ENCODE assay signal across 8 mouse cellular contexts in the genomic region with DNA sequence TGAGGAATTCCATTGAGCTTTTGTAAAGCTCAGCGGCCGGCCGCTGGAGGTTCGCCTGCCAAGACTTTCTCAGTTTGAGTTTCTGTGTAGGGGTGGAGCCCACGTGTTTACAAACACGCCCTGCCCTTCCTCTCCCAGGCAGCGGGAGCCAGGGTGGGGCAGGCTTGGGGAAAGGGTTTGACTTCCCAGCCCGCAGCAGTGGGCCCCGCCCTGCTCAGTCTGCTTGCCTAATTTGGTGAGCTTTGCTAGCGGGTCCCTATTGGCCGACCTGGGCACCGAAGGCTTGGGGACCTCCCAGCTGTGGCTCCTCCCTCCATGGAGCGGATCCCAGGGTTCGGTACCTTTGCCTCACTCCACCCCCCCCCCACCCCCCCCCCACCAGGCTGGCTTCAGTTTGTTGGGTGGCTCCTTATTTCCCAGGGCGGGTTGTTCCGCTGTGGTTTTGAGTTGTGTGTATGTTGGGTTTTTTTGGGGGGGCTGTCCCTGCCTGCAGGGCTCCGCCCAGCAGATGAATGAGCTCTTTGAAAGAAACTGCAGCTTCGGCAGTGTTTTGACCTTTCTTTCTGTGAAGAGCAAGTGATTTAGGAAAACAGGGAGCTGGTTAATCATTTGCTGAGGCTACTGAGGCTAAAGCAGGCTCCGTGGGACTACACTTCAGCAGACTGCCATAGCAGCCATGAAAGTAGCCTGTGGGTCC. TPM values are rescaled to one million over a fixed set of nuclear protein-coding genes. Genes with fewer than 3 reads are reported as not detected.
DNase-seq lines count a peak whose midpoint lies in the region; ATAC-seq and TF ChIP-seq lines count a peak whose summit lies in the region.

No protein-coding gene starts in this region.

- H3K36me3 ChIP-seq in embryonic facial prominence, embryonic 15.5 days, result peaks cover 17% of the 10 kb centered on the region
- H3K36me3 ChIP-seq in heart, embryonic 10.5 days, result peaks cover 23% of the 10 kb centered on the region
- peaks cover 22% of the 10 kb centered on the region for H3K36me3 ChIP-seq in liver, embryonic 15.5 days (replicated peaks)
- H3K36me3 ChIP-seq in stomach, postnatal 0 days (ENCODE audit: control insufficient read depth, insufficient read depth, low read length), result no peaks in the 10 kb centered on the region

- no peak overlapping the region for H3K9ac ChIP-seq in embryonic facial prominence, embryonic 15.5 days
- H3K9ac ChIP-seq in liver, embryonic 15.5 days, result peak overlapping the region; percentile 70
- H3K9ac ChIP-seq in stomach, postnatal 0 days (ENCODE audit: low read length), result peak overlapping the region; percentile 53

- peak; percentile 96 for ATAC-seq in embryonic facial prominence, embryonic 15.5 days (ENCODE audit: insufficient number of reproducible peaks, low FRiP score, low TSS enrichment, low read depth)
- ATAC-seq in liver, embryonic 15.5 days (ENCODE audit: insufficient read depth), result peak; percentile 96
- ATAC-seq in stomach, postnatal 0 days (ENCODE audit: low FRiP score, low TSS enrichment), result peak; percentile 96

- no peaks in the 10 kb centered on the region for H3K9me3 ChIP-seq in embryonic facial prominence, embryonic 15.5 days (replicated peaks)
- H3K9me3 ChIP-seq in heart, embryonic 10.5 days, result no peaks in the 10 kb centered on the region
- H3K9me3 ChIP-seq in liver, embryonic 15.5 days (replicated peaks), result no peaks in the 10 kb centered on the region
- H3K9me3 ChIP-seq in stomach, postnatal 0 days (ENCODE audit: control insufficient read depth, low read length), result no peaks in the 10 kb centered on the region

- TF ChIP-seq EP300 in stomach, postnatal 0 days (optimal IDR thresholded peaks at IDR 0.05), result no peak

- no peaks in the 10 kb centered on the region for H3K27me3 ChIP-seq in embryonic facial prominence, embryonic 15.5 days
- no peaks in the 10 kb centered on the region for H3K27me3 ChIP-seq in heart, embryonic 10.5 days (ENCODE audit: insufficient read depth, poor library complexity, severe bottlenecking)
- no peaks in the 10 kb centered on the region for H3K27me3 ChIP-seq in liver, embryonic 15.5 days
- H3K27me3 ChIP-seq in stomach, postnatal 0 days (ENCODE audit: control insufficient read depth, insufficient read depth, low read length), result no peaks in the 10 kb centered on the region

- H3K4me1 ChIP-seq in embryonic facial prominence, embryonic 15.5 days, result peaks cover 85% of the 10 kb centered on the region
- peaks cover 74% of the 10 kb centered on the region for H3K4me1 ChIP-seq in heart, embryonic 10.5 days
- H3K4me1 ChIP-seq in liver, embryonic 15.5 days (replicated peaks), result peaks cover 73% of the 10 kb centered on the region
- H3K4me1 ChIP-seq in stomach, postnatal 0 days (replicated peaks; ENCODE audit: control insufficient read depth, insufficient read depth), result peaks cover 20% of the 10 kb centered on the region

- peak overlapping the region; percentile 66 for H3K4me2 ChIP-seq in embryonic facial prominence, embryonic 15.5 days (replicated peaks)
- peak overlapping the region; percentile 95 for H3K4me2 ChIP-seq in liver, embryonic 15.5 days
- H3K4me2 ChIP-seq in stomach, postnatal 0 days (replicated peaks; ENCODE audit: low read depth), result peak overlapping the region; percentile 60

- H3K4me3 ChIP-seq in embryonic facial prominence, embryonic 15.5 days (replicated peaks), result peak overlapping the region; percentile 35
- H3K4me3 ChIP-seq in heart, embryonic 10.5 days, result peak overlapping the region; percentile 59
- H3K4me3 ChIP-seq in liver, embryonic 15.5 days (replicated peaks), result peak overlapping the region; percentile 55
- peak overlapping the region; percentile 30; the same call in 1 of the 2 replicates for H3K4me3 ChIP-seq in stomach, postnatal 0 days (ENCODE audit: low read depth, low read length)

- peak overlapping the region; percentile 96 for H3K27ac ChIP-seq in embryonic facial prominence, embryonic 15.5 days (replicated peaks)
- H3K27ac ChIP-seq in heart, embryonic 10.5 days, result peak overlapping the region; percentile 93
- peak overlapping the region; percentile 93 for H3K27ac ChIP-seq in liver, embryonic 15.5 days (replicated peaks)
- H3K27ac ChIP-seq in stomach, postnatal 0 days (replicated peaks), result peak overlapping the region; percentile 97

- under 1% methylated on average over 19 of the region's 19 CpGs for WGBS in embryonic facial prominence, embryonic 15.5 days
- WGBS in heart, embryonic 10.5 days, result 1% methylated on average over 19 of the region's 19 CpGs
- under 1% methylated on average over 19 of the region's 19 CpGs for WGBS in liver, embryonic 15.5 days (ENCODE audit: insufficient replicate concordance)
- WGBS in stomach, postnatal 0 days, result under 1% methylated on average over 18 of the region's 19 CpGs

- peak; percentile 98 for DNase-seq in CD4-positive helper T cell, adult 2 months (ENCODE audit: low read depth, low spot score)
- DNase-seq in adrenal gland, postnatal 10 days, result peak; percentile 95
- DNase-seq in heart, embryonic 10.5 days (ENCODE audit: low spot score), result peak; percentile 99
- peak; percentile 99 for DNase-seq in kidney, adult 9 months
- peak; percentile 74 to 81 for DNase-seq in natural killer cell, adult 2 months (ENCODE audit: low spot score in 2 of 2)
- peak; percentile 97 for DNase-seq in stomach, postnatal 0 days (ENCODE audit: low spot score)

- TF ChIP-seq CTCF in stomach, postnatal 0 days (IDR thresholded peaks at IDR 0.05; ENCODE audit: low read depth), result peak; percentile 8; the same call in 1 of the 2 replicates

RNA-seq across cellular contexts. Expression of gene Ap5z1, which starts 23.1 kb away (rescaled TPM):
- 10 to 100 TPM; 14.0 to 18.9 TPM for total RNA-seq in adrenal gland, postnatal 10 days (2021)
- polyA plus RNA-seq in embryonic facial prominence, embryonic 15.5 days (2015; fragmentation: Nextera tagmentation; extraction: Ambion mirVana), result 9.9 and 11.8 TPM in 2 replicates
- polyA plus RNA-seq in heart, embryonic 10.5 days (2016; fragmentation: Nextera tagmentation; extraction: Ambion mirVana), result 8.7 and 11.1 TPM in 2 replicates
- 4.2 and 5.6 TPM in 2 replicates for polyA plus RNA-seq in liver, embryonic 15.5 days (2015; fragmentation: Nextera tagmentation; extraction: Ambion mirVana)
- 4.2 and 5.0 TPM in 2 replicates for polyA plus RNA-seq in stomach, postnatal 0 days (2015; fragmentation: Nextera tagmentation; extraction: Ambion mirVana)

RNA-seq across cellular contexts. Expression of gene Foxk1, which starts 39.3 kb away (rescaled TPM):
- total RNA-seq in adrenal gland, postnatal 10 days (2021), result 10 to 100 TPM; 22.9 to 23.6 TPM
- polyA plus RNA-seq in embryonic facial prominence, embryonic 15.5 days (2015; fragmentation: Nextera tagmentation; extraction: Ambion mirVana), result 6.5 and 6.6 TPM in 2 replicates
- polyA plus RNA-seq in heart, embryonic 10.5 days (2016; fragmentation: Nextera tagmentation; extraction: Ambion mirVana), result 3.3 and 4.5 TPM in 2 replicates
- polyA plus RNA-seq in liver, embryonic 15.5 days (2015; fragmentation: Nextera tagmentation; extraction: Ambion mirVana), result 2.0 and 2.1 TPM in 2 replicates
- polyA plus RNA-seq in stomach, postnatal 0 days (2015; fragmentation: Nextera tagmentation; extraction: Ambion mirVana), result 3.5 and 3.8 TPM in 2 replicates

Comparison
In these comparisons a context has a peak if more than half of its experiments do, and no peak if none do; other contexts are left out.
1. Peak in every context shown above with its lines: DNase-seq, ATAC-seq, H3K4me3 ChIP-seq and H3K27ac ChIP-seq.